Mouse (Mus musculus): ENCODE measurements around the gene Isg20l2. TPM values are rescaled to one million over a fixed set of nuclear protein-coding genes. Genes with fewer than 3 reads are reported as not detected.

Isg20l2 gene
- polyA plus RNA-seq, 1 experiment from 2014 or later = 38.5 TPM

DNA sequence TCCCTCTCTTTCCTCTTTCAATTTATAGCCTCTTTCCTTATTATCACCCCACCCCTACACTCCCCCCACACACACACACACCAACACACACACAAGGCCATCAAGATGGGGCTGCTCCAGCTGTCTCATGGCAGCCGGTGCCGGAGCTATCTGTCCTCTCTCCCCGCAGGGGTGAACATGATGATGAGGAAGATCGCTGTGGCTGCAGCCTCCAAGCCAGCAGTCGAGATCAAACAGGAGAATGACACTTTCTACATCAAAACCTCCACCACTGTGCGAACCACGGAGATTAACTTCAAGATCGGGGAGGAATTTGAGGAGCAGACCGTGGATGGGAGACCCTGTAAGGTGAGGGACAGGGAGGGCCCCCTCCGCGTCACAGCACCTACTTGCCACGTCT lies 21.8 kb downstream of the Isg20l2 start:
- POLR2A ChIA-PET = no interaction called here
- ATAC-seq = no peak
- CTCF ChIA-PET = interaction anchor here (1.1 to 3.6 kb wide), 4 partner anchors 9 to 35 kb away, joined by 4 to 14 read pairs (median 10); no protein-coding TSS in a partner anchor
- in situ Hi-C loops (cut with MboI; ENCODE audit: low pct_unique_long_range_greater_than_20kb) = no loop called here
- TF ChIP-seq CTCF (IDR thresholded peaks at IDR 0.05) = no peak
- no peak for DNase-seq (ENCODE audit: low read depth, low spot score)
- no peaks in the 10 kb centered on the region for H3K27me3 ChIP-seq

DNA sequence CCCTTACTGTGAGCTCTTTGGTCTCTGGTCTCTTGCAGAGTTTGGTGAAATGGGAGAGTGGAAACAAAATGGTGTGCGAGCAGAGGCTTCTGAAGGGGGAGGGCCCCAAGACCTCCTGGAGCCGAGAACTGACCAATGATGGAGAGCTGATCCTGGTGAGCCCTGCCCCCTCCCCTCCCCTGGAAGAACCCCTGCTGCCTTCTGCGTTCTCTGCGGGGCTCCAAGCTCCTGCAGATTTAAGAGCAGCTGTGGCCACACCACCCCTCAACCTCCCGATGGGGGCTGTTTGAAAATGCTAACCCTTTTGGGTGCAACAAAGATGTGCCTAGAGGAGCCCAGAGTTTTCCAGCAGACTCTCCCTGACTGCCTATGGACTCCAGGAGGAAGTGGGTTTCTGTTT lies 22.3 kb downstream of the Isg20l2 start:
- DNase-seq (ENCODE audit: low read depth, low spot score) (no peak), ATAC-seq (no peak)
- in situ Hi-C loops (cut with MboI; ENCODE audit: low pct_unique_long_range_greater_than_20kb) = no loop called here
- ChIA-PET POLR2A (no interaction called here), CTCF (interaction anchor here (1.1 to 3.6 kb wide), 5 partner anchors 8 to 34 kb away, joined by 4 to 14 read pairs (median 6); no protein-coding TSS in a partner anchor)
- no peak for TF ChIP-seq CTCF (IDR thresholded peaks at IDR 0.05)
- H3K27me3 ChIP-seq = no peaks in the 10 kb centered on the region

DNA sequence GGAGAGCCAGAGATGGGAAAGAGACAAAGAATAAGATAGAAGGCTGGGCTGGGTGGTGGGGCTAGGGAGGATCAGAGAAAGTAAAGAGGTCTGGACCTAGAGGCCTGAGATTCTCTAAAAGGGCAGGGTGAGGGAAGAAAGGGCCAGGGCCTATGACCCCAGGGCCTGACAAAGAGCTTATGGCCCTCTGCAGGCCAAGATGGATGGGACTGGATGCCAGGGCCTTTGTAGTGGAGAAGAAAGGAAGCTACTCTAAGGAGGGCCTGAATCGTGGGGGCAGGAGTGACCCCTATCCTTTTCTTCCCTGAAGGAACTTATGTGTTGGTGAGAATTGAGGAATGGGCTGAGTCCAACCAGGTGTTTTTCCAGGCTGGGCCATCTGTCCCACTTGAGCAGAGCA lies 27.9 kb downstream of the Isg20l2 start:
- ATAC-seq (no peak), DNase-seq (ENCODE audit: low read depth, low spot score) (no peak)
- CTCF ChIA-PET = interaction anchor here (5.4 to 18.9 kb wide), 2 partner anchors 14 to 28 kb away, joined by 63 to 437 read pairs; partner anchors contain the start of gene Nes
- H3K27me3 ChIP-seq = no peaks in the 10 kb centered on the region
- POLR2A ChIA-PET = interaction anchor here (0.7 to 1.4 kb wide), 2 partner anchors 9 to 72 kb away, joined by 3 to 5 read pairs; no protein-coding TSS in a partner anchor
- in situ Hi-C loops (cut with MboI; ENCODE audit: low pct_unique_long_range_greater_than_20kb) = no loop called here
- TF ChIP-seq CTCF (IDR thresholded peaks at IDR 0.05) = no peak

DNA sequence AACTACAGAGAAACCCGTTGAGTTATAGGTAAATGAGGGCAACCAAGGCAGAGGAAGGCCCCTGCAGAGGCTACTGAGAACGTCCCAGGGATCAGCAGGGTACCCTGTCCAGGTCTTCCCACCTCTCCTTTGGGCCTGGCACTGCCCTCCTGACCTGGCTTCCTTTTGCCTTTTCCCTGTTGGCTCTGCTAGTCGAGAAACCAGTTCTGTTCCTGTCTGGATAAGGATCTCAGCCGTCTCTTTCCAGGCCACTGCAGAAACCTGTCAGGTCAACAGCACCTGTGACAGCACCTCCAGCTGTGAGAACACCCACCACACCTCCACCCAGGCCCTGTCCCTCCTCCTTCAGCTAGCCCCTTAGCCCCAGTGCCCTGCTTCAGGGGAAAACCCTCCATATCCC lies 28.4 kb downstream of the Isg20l2 start:
- no peaks in the 10 kb centered on the region for H3K27me3 ChIP-seq
- ChIA-PET POLR2A (interaction anchor here (1.4 to 3.1 kb wide), 2 partner anchors 9 to 22 kb away, joined by 5 to 15 read pairs; no protein-coding TSS in a partner anchor), CTCF (interaction anchor here (4.0 to 18.9 kb wide), 3 partner anchors 14 to 28 kb away, joined by 42 to 437 read pairs (median 63); partner anchors contain the start of gene Nes)
- DNase-seq (ENCODE audit: low read depth, low spot score) (no peak), ATAC-seq (no peak)
- no peak for TF ChIP-seq CTCF (IDR thresholded peaks at IDR 0.05)
- in situ Hi-C loops (cut with MboI; ENCODE audit: low pct_unique_long_range_greater_than_20kb) = no loop called here

DNA sequence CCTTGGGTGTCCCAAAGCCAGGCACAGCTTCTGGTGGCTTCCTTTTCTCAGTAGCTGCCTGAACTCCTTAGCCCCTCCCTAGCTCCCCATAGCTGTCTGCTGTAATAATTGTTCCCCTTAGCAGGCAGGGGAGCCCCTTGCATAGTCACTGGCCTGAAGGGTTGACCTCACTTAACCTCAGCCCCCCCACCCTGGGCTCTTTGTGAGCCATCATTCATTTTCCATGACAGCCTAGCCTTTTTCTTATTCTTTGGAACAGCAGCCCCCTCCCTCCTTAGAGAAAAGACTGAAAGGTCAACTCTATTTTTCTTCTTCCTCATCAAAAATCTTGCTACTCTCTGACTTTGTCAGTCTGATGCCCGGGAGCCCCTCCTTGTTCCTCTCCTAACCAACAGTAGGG lies 28.9 kb downstream of the Isg20l2 start:
- ATAC-seq = no peak
- TF ChIP-seq CTCF (IDR thresholded peaks at IDR 0.05) = no peak
- no peaks in the 10 kb centered on the region for H3K27me3 ChIP-seq
- no peak for DNase-seq (ENCODE audit: low read depth, low spot score)
- POLR2A ChIA-PET = interaction anchor here (1.4 to 3.1 kb wide), 2 partner anchors 10 to 23 kb away, joined by 5 to 15 read pairs; no protein-coding TSS in a partner anchor
- CTCF ChIA-PET = interaction anchor here (4.0 to 18.9 kb wide), 3 partner anchors 13 to 27 kb away, joined by 42 to 437 read pairs (median 63); partner anchors contain the start of gene Nes
- in situ Hi-C loops (cut with MboI; ENCODE audit: low pct_unique_long_range_greater_than_20kb) = no loop called here

DNA sequence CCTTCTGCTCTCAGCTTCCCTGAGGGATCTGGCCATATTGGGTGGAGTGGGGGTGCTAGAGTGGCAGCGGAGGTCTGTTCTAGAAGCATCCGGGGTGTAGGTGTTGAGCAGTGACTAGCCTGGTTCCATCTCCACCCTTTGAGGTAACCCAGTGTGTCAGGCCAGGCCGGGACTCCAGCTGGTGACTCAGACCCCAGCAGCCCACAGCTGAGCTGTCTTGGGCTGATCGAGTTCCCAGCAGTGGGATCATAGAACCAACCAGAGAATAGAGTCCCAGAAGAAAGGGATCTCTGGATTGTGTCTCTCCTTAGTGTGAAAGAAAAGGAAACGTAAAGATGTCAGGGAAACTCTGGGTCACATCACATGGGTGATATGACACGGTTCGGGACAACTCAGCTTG lies 29.3 kb downstream of the Isg20l2 start:
- H3K27me3 ChIP-seq = no peaks in the 10 kb centered on the region
- in situ Hi-C loops (cut with MboI; ENCODE audit: low pct_unique_long_range_greater_than_20kb) = no loop called here
- DNase-seq (ENCODE audit: low read depth, low spot score) (no peak), ATAC-seq (no peak)
- CTCF ChIA-PET = interaction anchor here (1.2 to 18.9 kb wide), 5 partner anchors 13 to 99 kb away, joined by 4 to 437 read pairs (median 42); partner anchors contain the start of gene Nes
- POLR2A ChIA-PET = interaction anchor here (1.4 to 3.1 kb wide), 2 partner anchors 10 to 23 kb away, joined by 5 to 15 read pairs; no protein-coding TSS in a partner anchor
- TF ChIP-seq CTCF (IDR thresholded peaks at IDR 0.05) = no peak

DNA sequence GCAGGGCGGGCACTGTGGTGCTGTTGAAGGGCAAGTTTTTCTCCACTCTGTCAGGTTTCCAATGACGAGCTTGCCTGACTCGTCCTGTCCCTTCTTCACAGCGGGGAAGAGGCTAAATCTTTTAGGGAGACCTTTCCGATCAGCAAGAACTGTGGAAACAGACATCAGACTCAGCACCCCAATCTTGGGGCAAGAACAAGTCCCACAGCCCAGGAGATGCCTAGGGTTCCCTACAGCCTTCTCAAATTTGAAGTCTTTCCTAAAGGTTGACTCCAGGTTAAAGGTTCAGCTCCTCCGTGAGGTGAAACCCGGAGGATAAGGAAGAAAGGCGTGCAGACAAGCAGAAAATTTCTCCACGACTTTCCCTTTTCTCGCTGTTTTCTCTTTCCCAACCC lies 30.1 kb downstream of the Isg20l2 start:
- ATAC-seq = no peak
- no peaks in the 10 kb centered on the region for H3K27me3 ChIP-seq
- ChIA-PET POLR2A (interaction anchor here (1.1 to 3.1 kb wide), 4 partner anchors 10 to 75 kb away, joined by 3 to 15 read pairs (median 4); partner anchors contain the start of gene Prcc), CTCF (interaction anchor here (0.6 to 18.9 kb wide), 19 partner anchors 8 to 191 kb away, joined by 3 to 437 read pairs (median 5); partner anchors contain the start of genes Crabp2, Nes and Prcc)
- in situ Hi-C loops (cut with MboI; ENCODE audit: low pct_unique_long_range_greater_than_20kb) = no loop called here
- no peak for DNase-seq (ENCODE audit: low read depth, low spot score)
- no peak for TF ChIP-seq CTCF (IDR thresholded peaks at IDR 0.05)

DNA sequence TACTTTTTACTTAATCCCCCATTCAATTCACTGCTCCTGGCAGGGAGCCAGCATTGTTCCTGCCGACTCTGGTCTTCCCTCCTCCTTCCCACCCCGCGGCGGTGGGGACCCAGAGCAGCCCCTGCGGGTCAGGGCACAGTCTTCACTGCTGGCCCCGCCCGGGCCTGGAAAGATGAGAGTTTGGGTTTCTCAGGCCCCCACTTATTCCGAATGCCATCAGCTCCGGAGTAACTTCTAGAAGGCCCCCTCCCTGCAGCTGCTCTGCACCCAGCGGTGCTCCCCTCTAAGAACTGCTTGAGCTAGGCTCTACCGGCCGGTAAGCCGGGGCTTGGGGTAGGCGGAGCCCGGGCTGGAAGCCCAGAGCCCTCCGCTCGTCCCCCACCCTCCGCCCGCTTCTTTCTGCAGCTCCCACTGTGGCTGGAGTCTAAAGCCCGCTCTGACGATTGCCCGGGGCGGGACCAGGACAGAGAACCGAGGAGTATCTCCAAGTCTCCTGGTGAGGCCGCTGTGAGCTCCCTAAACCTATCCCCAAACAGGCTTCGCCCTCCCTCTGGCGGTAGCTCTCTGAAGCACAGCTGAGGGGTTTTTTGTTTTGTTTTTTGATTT lies 30.6 kb downstream of the Isg20l2 start:
- no peaks in the 10 kb centered on the region for H3K27me3 ChIP-seq
- peak; percentile 95 for ATAC-seq

DNA sequence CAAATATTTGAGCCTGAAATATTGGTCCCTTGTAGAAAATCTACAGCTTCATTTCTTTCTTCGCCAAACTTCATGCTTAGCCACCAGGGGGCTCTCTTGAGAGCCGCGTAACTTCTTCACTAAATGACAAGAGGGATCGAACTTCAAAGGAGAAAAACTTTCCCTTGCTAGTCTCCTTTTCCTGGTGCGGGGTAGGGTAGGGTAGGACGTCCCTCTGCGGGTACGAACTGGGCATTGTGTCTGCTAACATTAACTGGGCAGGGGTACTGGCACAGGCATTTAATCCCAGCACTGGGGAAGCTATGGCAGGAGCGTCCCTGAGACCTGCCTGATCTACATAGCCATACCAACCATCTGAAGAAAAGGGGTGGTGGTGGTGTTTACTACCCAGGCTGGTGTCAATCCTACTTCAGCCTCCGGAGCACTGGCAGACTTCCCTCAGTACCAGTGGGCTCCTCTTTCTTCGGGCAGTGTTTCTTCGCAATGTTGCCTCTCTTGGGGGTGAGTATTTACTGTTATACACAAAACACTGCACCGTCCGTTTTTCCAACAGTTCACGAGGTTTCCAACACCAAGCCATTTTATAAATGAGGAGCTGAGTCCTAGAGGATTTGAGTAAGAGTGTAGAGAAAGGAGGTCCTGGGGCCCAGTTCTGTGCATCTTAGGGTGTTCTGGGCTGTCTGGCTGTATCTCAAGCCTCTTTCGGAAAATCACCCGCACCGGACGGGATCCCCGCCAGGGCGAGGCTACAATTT lies 40.2 kb downstream of the Isg20l2 start:
- no peak for TF ChIP-seq CTCF (IDR thresholded peaks at IDR 0.05)
- in situ Hi-C loops (cut with MboI; ENCODE audit: low pct_unique_long_range_greater_than_20kb) = no loop called here

More for the DNA sequence above, 30.6 kb downstream of the Isg20l2 start:
- ChIA-PET CTCF (interaction anchor here (0.6 to 18.9 kb wide), 20 partner anchors 8 to 192 kb away, joined by 3 to 437 read pairs (median 4); partner anchors contain the start of genes Crabp2, Nes and Prcc), POLR2A (interaction anchor here (1.1 to 3.1 kb wide), 4 partner anchors 9 to 75 kb away, joined by 3 to 15 read pairs (median 4); partner anchors contain the start of gene Prcc)
- in situ Hi-C loops (cut with MboI; ENCODE audit: low pct_unique_long_range_greater_than_20kb) = no loop called here
- no peak for TF ChIP-seq CTCF (IDR thresholded peaks at IDR 0.05)
- DNase-seq (ENCODE audit: low read depth, low spot score) = peak; percentile 95

More for the DNA sequence above, 40.2 kb downstream of the Isg20l2 start:
- ATAC-seq (peak; percentile 18), DNase-seq (ENCODE audit: low read depth, low spot score) (no peak)
- ChIA-PET CTCF (interaction anchor here (0.8 to 18.9 kb wide), 20 partner anchors 10 to 199 kb away, joined by 3 to 437 read pairs (median 4); no protein-coding TSS in a partner anchor), POLR2A (interaction anchor here (0.6 to 6.8 kb wide), 5 partner anchors 10 to 36 kb away, joined by 3 to 96 read pairs (median 4); no protein-coding TSS in a partner anchor)
- H3K27me3 ChIP-seq = no peaks in the 10 kb centered on the region
